Mouse (Mus musculus) MEL (cell line): ENCODE measurements around the gene Olfr1310. TPM values are rescaled to one million over a fixed set of nuclear protein-coding genes. Genes with fewer than 3 reads are reported as not detected.

Experiments used
- DNase-seq: peaks from one replicate; pipeline ENCODE4 v3.0.0; 2011; ENCODE audit warnings: low read depth, low spot score
- H3K27ac ChIP-seq: 2 replicates; pipeline ENCODE4 v1.5.1; 2012; ENCODE audit warnings: low read depth, mild to moderate bottlenecking, control low read depth, low read length, moderate library complexity; ENCODE audit not compliant: control insufficient read depth
- H3K27me3 ChIP-seq, 2 experiments: fragments of 150-350 bp in 1 of 2; sonication (generic) in 1 of 2; 2 replicates each; pipeline ENCODE4 v1.6.1; 2012; ENCODE audit warnings: low read length in 2 of 2, mild to moderate bottlenecking in 2 of 2, improper control_type of control experiment in 1 of 2, moderate library complexity in 1 of 2; ENCODE audit not compliant: insufficient read depth in 2 of 2, control insufficient read depth in 1 of 2
- H3K36me3 ChIP-seq, 2 experiments: 2 replicates each; pipeline ENCODE4 v1.6.1; 2012 to 2014; ENCODE audit warnings: low read length in 2 of 2, improper control_type of control experiment in 1 of 2, inconsistent platforms in 1 of 2, mild to moderate bottlenecking in 1 of 2; ENCODE audit not compliant: insufficient read depth in 2 of 2, control insufficient read depth in 1 of 2
- H3K4me1 ChIP-seq, 2 experiments: fragments of 150-350 bp in 1 of 2; sonication (generic) in 1 of 2; 2 replicates each; pipeline ENCODE4 v1.6.1; 2012; ENCODE audit warnings: low read length in 2 of 2, improper control_type of control experiment in 1 of 2, mild to moderate bottlenecking in 1 of 2; ENCODE audit not compliant: insufficient read depth in 2 of 2, control insufficient read depth in 1 of 2
- H3K4me3 ChIP-seq, 2 experiments: fragments of 150-350 bp in 1 of 2; sonication (generic) in 1 of 2; 2 replicates each; pipeline ENCODE4 v1.5.1; 2012; ENCODE audit warnings: low read depth in 2 of 2, low read length in 2 of 2, mild to moderate bottlenecking in 2 of 2, moderate library complexity in 2 of 2, control low read depth in 1 of 2, improper control_type of control experiment in 1 of 2; ENCODE audit not compliant: control insufficient read depth in 1 of 2, insufficient read depth in 1 of 2
- H3K79me2 ChIP-seq: 2 replicates; pipeline ENCODE4 v1.6.1; 2012; ENCODE audit warnings: mild to moderate bottlenecking, low read length, moderate library complexity; ENCODE audit not compliant: control insufficient read depth, poor library complexity, insufficient read depth
- H3K9ac ChIP-seq: 2 replicates; pipeline ENCODE4 v1.6.1; 2012; ENCODE audit warnings: low read depth, mild to moderate bottlenecking, control low read depth, low read length, moderate library complexity; ENCODE audit not compliant: control insufficient read depth, poor library complexity, severe bottlenecking
- H3K9me3 ChIP-seq: fragments of 150-350 bp; sonication (generic); replicated peaks from 2 replicates; pipeline ENCODE4 v1.6.1; 2012; ENCODE audit warnings: mild to moderate bottlenecking, low read length, improper control_type of control experiment, moderate library complexity; ENCODE audit not compliant: insufficient read depth
- CHD1 ChIP-seq: IDR thresholded peaks from 2 replicates; pipeline ENCODE4 v1.6.1; 2012; ENCODE audit warnings: low read depth, mild to moderate bottlenecking, inconsistent platforms, low read length, improper control_type of control experiment
- CHD2 ChIP-seq: IDR thresholded peaks from 2 replicates; pipeline ENCODE4 v1.6.1; 2011; ENCODE audit warnings: low read length, improper control_type of control experiment
- CTCF ChIP-seq, 3 experiments: IDR thresholded peaks in 2 of 3; conservative IDR thresholded peaks in 1 of 3; 2 replicates each; pipeline ENCODE4 v1.5.1; 2011 to 2012; ENCODE audit warnings: low read length in 3 of 3, low read depth in 2 of 3, mild to moderate bottlenecking in 2 of 3, improper control_type of control experiment in 1 of 3, inconsistent platforms in 1 of 3, mixed read lengths in 1 of 3, moderate library complexity in 1 of 3; ENCODE audit not compliant: control insufficient read depth in 1 of 3, insufficient read depth in 1 of 3, poor library complexity in 1 of 3, severe bottlenecking in 1 of 3
- HCFC1 ChIP-seq: IDR thresholded peaks from 2 replicates; pipeline ENCODE4 v1.6.1; 2012; ENCODE audit warnings: low read depth, mild to moderate bottlenecking, inconsistent platforms, low read length, improper control_type of control experiment, moderate library complexity
- JUND ChIP-seq: IDR thresholded peaks from 2 replicates; pipeline ENCODE4 v1.6.1; 2011; ENCODE audit warnings: low read depth, mild to moderate bottlenecking, improper control_type of control experiment, low read length
- MAX ChIP-seq: IDR thresholded peaks from 2 replicates; pipeline ENCODE4 v1.6.1; 2011; ENCODE audit warnings: low read length, improper control_type of control experiment
- MAZ ChIP-seq: IDR thresholded peaks from 2 replicates; pipeline ENCODE4 v1.6.1; 2012; ENCODE audit warnings: low read depth, mild to moderate bottlenecking, inconsistent platforms, low read length, improper control_type of control experiment
- MYC ChIP-seq: IDR thresholded peaks from 2 replicates; pipeline ENCODE4 v1.6.1; 2011; ENCODE audit warnings: low read depth, mild to moderate bottlenecking, low read length, improper control_type of control experiment, moderate library complexity
- NRF1 ChIP-seq: IDR thresholded peaks from 2 replicates; pipeline ENCODE4 v1.6.1; 2014; ENCODE audit warnings: low read depth, mild to moderate bottlenecking, inconsistent platforms, low read length, improper control_type of control experiment, moderate library complexity; ENCODE audit not compliant: poor library complexity, insufficient read depth, severe bottlenecking
- POLR2A ChIP-seq, 2 experiments: IDR thresholded peaks; 2 replicates each; pipeline ENCODE4 v1.6.1; 2011 to 2012; ENCODE audit warnings: low read length in 2 of 2, mild to moderate bottlenecking in 2 of 2, control low read depth in 1 of 2, improper control_type of control experiment in 1 of 2, low read depth in 1 of 2, moderate library complexity in 1 of 2; ENCODE audit not compliant: control insufficient read depth in 1 of 2, insufficient read depth in 1 of 2, poor library complexity in 1 of 2
- POLR2AphosphoS2 ChIP-seq: IDR thresholded peaks from 2 replicates; pipeline ENCODE4 v1.6.1; 2011; ENCODE audit warnings: low read length, improper control_type of control experiment
- POLR2AphosphoS5 ChIP-seq: IDR thresholded peaks from 2 replicates; pipeline ENCODE4 v1.6.1; 2012; ENCODE audit warnings: low read depth, borderline replicate concordance, mild to moderate bottlenecking, inconsistent platforms, low read length, moderate library complexity, mixed read lengths
- SIN3A ChIP-seq: IDR thresholded peaks from 2 replicates; pipeline ENCODE4 v1.6.1; 2012; ENCODE audit warnings: low read length, improper control_type of control experiment, inconsistent platforms
- SMC3 ChIP-seq: IDR thresholded peaks from 2 replicates; pipeline ENCODE4 v1.6.1; 2011; ENCODE audit warnings: low read depth, low read length, improper control_type of control experiment
- TAL1 ChIP-seq: IDR thresholded peaks from 2 replicates; pipeline ENCODE4 v1.6.1; 2012; ENCODE audit warnings: mild to moderate bottlenecking, inconsistent platforms, low read length, moderate library complexity, mixed read lengths
- TBP ChIP-seq: IDR thresholded peaks from 2 replicates; pipeline ENCODE4 v1.8.0; 2011; ENCODE audit warnings: low read depth, low read length, improper control_type of control experiment
- ZMIZ1 ChIP-seq: IDR thresholded peaks from 2 replicates; pipeline ENCODE4 v1.6.1; 2012; ENCODE audit warnings: low read depth, mild to moderate bottlenecking, inconsistent platforms, low read length, improper control_type of control experiment, moderate library complexity
- ZNF384 ChIP-seq: IDR thresholded peaks from 2 replicates; pipeline ENCODE4 v1.6.1; 2012; ENCODE audit warnings: low read depth, mild to moderate bottlenecking, inconsistent platforms, low read length, improper control_type of control experiment
- polyA plus RNA-seq, 2 experiments: library from polyadenylated mRNA; stranded (reverse) in 1 of 2; unstranded in 1 of 2; fragments of >175 nt in 1 of 2; fragments of >200 nt in 1 of 2; gene quantifications; 2 replicates each; pipeline versions ENCODE4 v1.2.1 to v1.2.4; 2012; ENCODE audit warnings: low replicate concordance in 2 of 2, low read depth in 1 of 2; ENCODE audit not compliant: insufficient read length in 2 of 2, insufficient read depth in 1 of 2, missing spikeins in 1 of 2
- total RNA-seq: library from RNA; depleted of rRNA; stranded (reverse); fragments of 300-350 nt; gene quantifications from 2 replicates; pipeline ENCODE4 v1.2.3, GENCODE M21; 2012; rRNA removed

The Olfr1310 gene
- total and polyA plus RNA-seq, 3 experiments: not detected

DNA sequence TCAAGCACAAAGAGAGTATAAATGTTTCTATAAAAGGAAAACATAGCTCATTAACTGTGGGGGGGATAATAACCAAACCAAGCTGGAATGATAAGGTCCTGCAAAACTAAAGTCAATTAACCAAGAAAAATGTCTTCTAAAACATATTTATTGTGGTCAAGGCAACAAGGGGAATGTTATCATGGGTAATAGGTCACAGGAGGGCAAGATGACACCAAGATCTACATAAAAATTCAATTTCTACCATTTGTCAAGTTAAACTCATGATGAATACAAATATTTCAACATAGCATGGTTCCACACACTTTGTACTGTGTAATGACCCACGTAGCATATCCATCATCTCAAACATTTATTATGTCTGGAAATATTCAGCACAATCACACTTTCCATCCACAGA, 22.3 kb downstream of the Olfr1310 start, which contains the start of gene Olfr1309:
Gene Olfr1309, minus strand, starts transcription at position 101 of the 400 bp plus-strand sequence.
- Histone ChIP-seq H3K79me2 (no peaks in the 10 kb centered on the region), H3K9me3 (no peaks in the 10 kb centered on the region), H3K27me3 (no peaks in the 10 kb centered on the region), H3K36me3 (no peaks in the 10 kb centered on the region), H3K4me1 (no peaks in the 10 kb centered on the region), H3K27ac (no peak within 1 kb of the TSS)
- no peak for DNase-seq
- TF ChIP-seq ZMIZ1: no peak
- no peak for TF ChIP-seq POLR2AphosphoS2
- TF ChIP-seq MAX: no peak
- no peak for TF ChIP-seq CHD1
- no peak for TF ChIP-seq CTCF (IDR thresholded peaks at IDR 0.05 in 2 of 3, conservative IDR thresholded peaks at IDR 0.05 in 1 of 3; ENCODE audit: control insufficient read depth in 1 of 3, insufficient read depth in 1 of 3, low read depth in 2 of 3, low read length in 3 of 3, poor library complexity in 1 of 3, severe bottlenecking in 1 of 3)
- no peak for TF ChIP-seq TBP
- TF ChIP-seq SMC3: no peak
- TF ChIP-seq SIN3A: no peak
- no peak for TF ChIP-seq ZNF384
- no peak for TF ChIP-seq HCFC1
- no peak for TF ChIP-seq JUND
- TF ChIP-seq, all 39 proteins: peak for 0
- Histone ChIP-seq H3K4me3 (no peak within 1 kb of the TSS), H3K9ac (no peak within 1 kb of the TSS)

DNA sequence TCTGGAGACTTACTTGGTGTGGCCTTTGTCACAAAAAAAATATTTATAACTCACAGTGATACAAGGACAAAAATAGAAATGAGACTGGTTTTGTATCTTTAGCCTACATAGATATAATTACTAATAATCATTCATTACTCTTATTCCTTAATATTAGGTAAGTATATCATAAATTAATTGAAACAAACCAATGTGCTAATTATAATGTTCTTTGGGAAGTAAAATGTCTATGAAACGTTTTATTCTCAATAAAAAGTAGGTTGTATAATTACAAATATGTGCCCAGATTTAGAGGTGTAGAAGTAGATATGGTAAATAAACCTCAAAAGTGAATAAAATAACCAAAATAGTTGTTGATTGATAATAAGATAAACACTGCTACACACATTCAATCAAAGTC, 47.7 kb downstream of the Olfr1310 start, which contains the start of gene Olfr1308:
Gene Olfr1308, minus strand, starts transcription at position 101 of the 400 bp plus-strand sequence.
- TF ChIP-seq CHD2 (no peak), CTCF (IDR thresholded peaks at IDR 0.05 in 2 of 3, conservative IDR thresholded peaks at IDR 0.05 in 1 of 3; ENCODE audit: control insufficient read depth in 1 of 3, insufficient read depth in 1 of 3, low read depth in 2 of 3, low read length in 3 of 3, poor library complexity in 1 of 3, severe bottlenecking in 1 of 3) (no peak), POLR2AphosphoS5 (no peak), TAL1 (no peak), MAZ (no peak), NRF1 (no peak), POLR2A (IDR thresholded peaks at IDR 0.05; ENCODE audit: control insufficient read depth in 1 of 2, insufficient read depth in 1 of 2, low read depth in 1 of 2, low read length in 2 of 2, poor library complexity in 1 of 2) (no peak), MYC (no peak), SMC3 (no peak), SIN3A (no peak), ZMIZ1 (no peak)
- no peak for DNase-seq
- no peak within 1 kb of the TSS for H3K27ac ChIP-seq
- H3K4me3 ChIP-seq: no peak within 1 kb of the TSS
- H3K36me3 ChIP-seq: no peaks in the 10 kb centered on the region
- no peaks in the 10 kb centered on the region for H3K27me3 ChIP-seq
- H3K9me3 ChIP-seq: no peaks in the 10 kb centered on the region
- no peak within 1 kb of the TSS for H3K9ac ChIP-seq
- H3K79me2 ChIP-seq: no peaks in the 10 kb centered on the region
- no peaks in the 10 kb centered on the region for H3K4me1 ChIP-seq

Other genes with a start within 250 kb of the Olfr1310 start
- not detected in 2 replicates for gene Olfr1302, start 235.3 kb downstream of the Olfr1310 start, total RNA-seq
- gene Olfr1302, start 235.3 kb downstream of the Olfr1310 start, polyA plus RNA-seq: not detected
- gene Olfr1303, start 192.4 kb downstream of the Olfr1310 start, total RNA-seq: not detected in 2 replicates
- under 1 TPM in 1 of 2 experiments, not detected in 1; 0.03 TPM for gene Olfr1303, start 192.4 kb downstream of the Olfr1310 start, polyA plus RNA-seq
- gene Olfr1305, start 135.6 kb downstream of the Olfr1310 start, total RNA-seq: not detected in 2 replicates
- not detected for gene Olfr1305, start 135.6 kb downstream of the Olfr1310 start, polyA plus RNA-seq
- not detected in 2 replicates for gene Olfr1306, start 96.4 kb downstream of the Olfr1310 start, total RNA-seq
- gene Olfr1306, start 96.4 kb downstream of the Olfr1310 start, polyA plus RNA-seq: not detected
- gene Olfr1307, start 63.3 kb downstream of the Olfr1310 start, total RNA-seq: not detected in 2 replicates
- gene Olfr1307, start 63.3 kb downstream of the Olfr1310 start, polyA plus RNA-seq: under 1 TPM in 1 of 2 experiments, not detected in 1; under 0.01 TPM
- gene Olfr1308, start 47.8 kb downstream of the Olfr1310 start, total RNA-seq: not detected in 2 replicates
- gene Olfr1308, start 47.8 kb downstream of the Olfr1310 start, polyA plus RNA-seq: not detected
- not detected in 2 replicates for gene Olfr1309, start 22.4 kb downstream of the Olfr1310 start, total RNA-seq
- gene Olfr1309, start 22.4 kb downstream of the Olfr1310 start, polyA plus RNA-seq: not detected
- not detected in 2 replicates for gene Olfr1311, start 11.7 kb upstream of the Olfr1310 start, total RNA-seq
- not detected for gene Olfr1311, start 11.7 kb upstream of the Olfr1310 start, polyA plus RNA-seq
- not detected in 2 replicates for gene Olfr1312, start 37.5 kb upstream of the Olfr1310 start, total RNA-seq
- not detected for gene Olfr1312, start 37.5 kb upstream of the Olfr1310 start, polyA plus RNA-seq
- gene Olfr1313, start 65.1 kb upstream of the Olfr1310 start, total RNA-seq: not detected in 2 replicates
- gene Olfr1313, start 65.1 kb upstream of the Olfr1310 start, polyA plus RNA-seq: not detected
- gene Olfr1314, start 84.1 kb upstream of the Olfr1310 start, total RNA-seq: not detected in 2 replicates
- not detected for gene Olfr1314, start 84.1 kb upstream of the Olfr1310 start, polyA plus RNA-seq
- not detected in 2 replicates for gene Olfr1315-ps1, start 102.7 kb upstream of the Olfr1310 start, total RNA-seq
- not detected for gene Olfr1315-ps1, start 102.7 kb upstream of the Olfr1310 start, polyA plus RNA-seq
- gene Olfr1316, start 122.3 kb upstream of the Olfr1310 start, total RNA-seq: not detected in 2 replicates
- gene Olfr1316, start 122.3 kb upstream of the Olfr1310 start, polyA plus RNA-seq: not detected
- not detected in 2 replicates for gene Olfr1317, start 127.6 kb upstream of the Olfr1310 start, total RNA-seq
- not detected for gene Olfr1317, start 127.6 kb upstream of the Olfr1310 start, polyA plus RNA-seq
- not detected in 2 replicates for gene Olfr1318, start 141.5 kb upstream of the Olfr1310 start, total RNA-seq
- not detected for gene Olfr1318, start 141.5 kb upstream of the Olfr1310 start, polyA plus RNA-seq
- gene Lpcat4, start 226.8 kb upstream of the Olfr1310 start, total RNA-seq: 11.7 and 13.9 TPM in 2 replicates
- 10 to 100 TPM in 1 of 2 experiments, not detected in 1; 69.9 TPM for gene Lpcat4, start 226.8 kb upstream of the Olfr1310 start, polyA plus RNA-seq
- 0.04 TPM in 1 of 2 replicates, not detected in the other for gene Nutm1, start 246.6 kb upstream of the Olfr1310 start, total RNA-seq
- under 1 TPM in 1 of 2 experiments, not detected in 1; 0.13 TPM for gene Nutm1, start 246.6 kb upstream of the Olfr1310 start, polyA plus RNA-seq
- gene Nop10, start 249.2 kb upstream of the Olfr1310 start, total RNA-seq: 275 and 283 TPM in 2 replicates
- gene Nop10, start 249.2 kb upstream of the Olfr1310 start, polyA plus RNA-seq: 100 to 1,000 TPM in 1 of 2 experiments, not detected in 1; 253 TPM